Mouse (Mus musculus): ENCODE measurements around the gene Olfr167.

- TF ChIP-seq CTCF (IDR thresholded peaks at IDR 0.05; ENCODE audit: low read depth) (no peak), EP300 (IDR thresholded peaks at IDR 0.05; ENCODE audit: low read depth) (no peak)
These were observed 57.7 kb downstream of the Olfr167 start for GRCm38 (mm10) chr16:19464365-19464764.

Measured in liver, postnatal 0 days (tissue).